Mouse (Mus musculus) telencephalon, adult 2 months (tissue): ENCODE measurements around the gene Zeb2.

Experiments used
- DNase-seq: peaks from one replicate; pipeline ENCODE4 v3.0.0-alpha.2; 2011; ENCODE audit warnings: low read depth, low spot score

Zeb2 gene

DNA sequence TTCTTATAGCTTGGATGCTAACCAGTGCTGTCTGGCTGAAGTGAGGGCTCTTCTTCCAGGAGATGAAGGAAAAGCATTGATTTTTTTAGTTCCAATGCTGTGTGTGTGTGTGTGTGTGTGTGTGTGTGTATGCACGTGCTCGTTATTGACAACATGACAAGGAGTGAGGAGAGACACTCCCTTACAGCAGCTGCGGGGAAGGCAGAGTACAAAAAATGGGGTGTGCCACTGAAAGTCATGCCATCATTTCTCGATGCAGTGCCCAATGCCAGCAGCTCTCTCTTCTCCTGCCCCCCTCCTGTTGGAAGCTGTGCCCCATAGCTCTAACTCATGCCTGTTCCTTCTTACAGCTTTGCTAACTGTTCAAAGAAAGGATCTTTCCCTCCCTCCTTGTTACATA lies 56.4 kb downstream of the Zeb2 start:
- DNase-seq = no peak

DNA sequence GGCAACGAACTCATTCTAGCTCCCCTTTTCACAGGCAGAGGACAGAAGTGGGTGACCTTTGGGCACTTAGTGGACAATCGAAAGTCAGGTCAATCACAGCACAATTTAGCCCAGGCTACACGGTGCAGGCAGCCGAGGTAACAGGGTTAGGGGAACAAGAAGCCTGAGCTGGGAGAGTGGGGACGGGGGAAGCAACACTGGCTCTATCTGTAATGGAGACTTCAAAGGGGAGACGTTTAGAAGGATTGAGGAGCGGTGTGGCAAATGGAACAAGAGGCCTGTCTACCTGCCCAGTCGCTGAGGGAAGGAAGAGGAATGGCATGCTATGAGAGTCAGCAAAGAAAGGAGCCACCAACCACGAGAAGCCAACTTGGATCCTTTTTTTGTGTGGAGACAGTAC lies 57.0 kb downstream of the Zeb2 start:
- no peak for DNase-seq

GRCm38 (mm10) chr2:45059599-45059998 lies 57.6 kb downstream of the Zeb2 start:
- no peak for DNase-seq

DNA sequence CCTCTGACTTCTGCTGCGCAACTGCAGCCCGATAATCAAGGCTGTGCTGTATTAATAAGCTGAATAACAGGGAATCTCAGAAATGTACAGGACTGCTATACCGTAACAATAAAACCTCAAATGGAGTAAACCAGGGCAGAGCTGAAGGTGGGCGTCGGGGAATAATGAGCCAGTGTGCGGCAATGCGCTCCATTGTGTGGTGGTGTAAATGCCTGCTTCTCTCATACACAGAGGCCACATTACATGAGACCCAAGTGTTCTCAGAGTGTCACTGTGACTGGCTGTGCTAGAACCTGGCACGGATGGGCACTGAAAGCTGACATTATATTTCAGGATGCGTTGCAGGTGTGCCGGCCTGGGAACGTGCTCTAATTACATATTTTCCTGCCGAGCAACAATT lies 58.2 kb downstream of the Zeb2 start:
- no peak for DNase-seq

DNA sequence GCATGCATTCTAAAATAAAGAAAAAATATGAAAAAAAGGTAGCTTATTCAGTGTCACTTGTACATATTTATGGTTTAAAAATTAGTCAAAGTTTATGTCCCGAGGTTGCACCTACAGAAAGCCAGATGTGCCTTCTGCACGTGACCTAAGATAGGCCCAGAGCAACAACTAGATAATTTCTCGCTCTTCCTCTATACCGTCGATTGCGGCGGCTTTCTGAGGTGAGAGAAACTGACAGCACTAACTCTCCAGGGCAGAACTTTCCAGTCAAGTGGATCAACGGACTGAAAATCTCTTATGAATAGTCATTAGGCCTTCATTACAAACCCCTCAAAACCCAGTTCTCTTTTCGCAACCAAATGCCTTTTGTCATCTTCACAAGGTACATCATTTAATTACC lies 59.0 kb downstream of the Zeb2 start:
- no peak for DNase-seq

DNA sequence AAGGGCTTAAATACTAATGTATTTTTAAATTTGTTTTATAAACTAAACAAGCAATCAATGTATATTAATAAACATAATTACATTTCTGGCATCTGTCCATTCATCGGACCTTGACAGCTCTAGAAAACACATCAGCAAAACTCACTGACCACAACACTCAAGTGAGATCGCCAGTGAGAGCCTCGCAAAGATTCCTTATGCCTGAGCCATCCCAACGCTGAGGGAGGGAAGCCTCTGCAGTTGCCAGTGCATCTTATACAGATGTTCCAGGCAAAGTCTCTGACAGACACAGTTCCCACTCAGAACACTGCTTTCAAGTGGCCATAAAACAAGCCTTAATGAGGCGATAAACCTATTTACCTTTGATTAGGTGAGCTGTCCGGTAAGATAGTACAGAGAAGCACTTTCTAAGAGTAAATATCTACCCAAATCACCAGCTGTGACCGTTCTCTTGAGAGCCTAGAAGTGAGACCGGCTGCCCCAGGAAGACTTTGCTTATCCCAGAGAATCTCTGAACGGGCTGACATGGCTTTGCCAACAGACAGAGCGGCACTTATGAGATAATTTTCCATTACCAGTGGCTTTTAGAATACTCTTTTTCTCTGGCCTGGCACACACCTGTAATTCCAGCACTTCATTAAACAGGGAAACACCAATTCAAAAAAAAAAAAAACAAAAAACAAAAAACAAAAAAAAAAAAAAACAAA lies 60.2 kb downstream of the Zeb2 start:
- DNase-seq = no peak

GRCm38 (mm10) chr2:45055926-45056325 lies 61.3 kb downstream of the Zeb2 start:
- DNase-seq = no peak

GRCm38 (mm10) chr2:45055034-45055615 lies 62.1 kb downstream of the Zeb2 start:
- DNase-seq = no peak

GRCm38 (mm10) chr2:45054070-45055025 lies 62.8 kb downstream of the Zeb2 start:
- no peak for DNase-seq

GRCm38 (mm10) chr2:45052587-45052986 lies 64.6 kb downstream of the Zeb2 start:
- DNase-seq = no peak

GRCm38 (mm10) chr2:45051321-45051720 lies 65.9 kb downstream of the Zeb2 start:
- DNase-seq = no peak

- no peak for DNase-seq
These were observed 67.3 kb downstream of the Zeb2 start for GRCm38 (mm10) chr2:45049923-45050322.

GRCm38 (mm10) chr2:45049279-45049678 lies 67.9 kb downstream of the Zeb2 start:
- no peak for DNase-seq

GRCm38 (mm10) chr2:45040706-45041312 lies 76.4 kb downstream of the Zeb2 start:
- no peak for DNase-seq

DNA sequence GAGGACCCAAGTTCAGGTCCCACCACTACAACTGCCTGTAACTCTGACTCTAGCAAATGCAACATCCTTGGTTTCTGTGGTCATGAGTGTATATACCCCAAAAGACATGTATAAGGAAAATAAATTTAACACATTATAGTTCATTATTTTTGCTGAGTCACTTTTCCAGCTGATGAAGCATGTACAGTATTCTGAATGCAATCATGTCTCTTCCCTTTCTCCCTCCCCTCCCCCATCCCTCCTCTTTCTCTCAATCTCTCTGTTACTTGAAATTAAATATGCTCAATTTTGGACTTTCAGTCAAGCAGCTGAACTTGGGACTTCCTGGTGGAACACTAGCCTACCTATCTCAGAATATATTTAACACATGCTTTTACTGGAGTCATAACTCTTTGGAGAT lies 77.7 kb downstream of the Zeb2 start:
- no peak for DNase-seq

GRCm38 (mm10) chr2:45028091-45028638 lies 89.0 kb downstream of the Zeb2 start:
- DNase-seq = no peak

- peak; percentile 77 for DNase-seq
These were observed 99.9 kb downstream of the Zeb2 start for GRCm38 (mm10) chr2:45017186-45017800.

- DNase-seq = no peak
These were observed 103.9 kb downstream of the Zeb2 start for GRCm38 (mm10) chr2:45013325-45013724.

- DNase-seq = no peak
These were observed 104.5 kb downstream of the Zeb2 start for GRCm38 (mm10) chr2:45012676-45013075.

GRCm38 (mm10) chr2:45010701-45011100 lies 106.5 kb downstream of the Zeb2 start:
- DNase-seq = no peak

GRCm38 (mm10) chr2:44999906-45000305 lies 117.3 kb downstream of the Zeb2 start:
- peak; percentile 86 for DNase-seq
